Mouse (Mus musculus) CD4-positive helper T cell, adult 2 months (primary cell): ENCODE data around the gene Gpc6.

Source experiments
- DNase-seq: peaks from one replicate; pipeline ENCODE4 v3.0.0-alpha.2; 2012; ENCODE audit warnings: low read depth, missing footprints, low spot score

Gpc6 gene

GRCm38 (mm10) chr14:117849591-117850505 lies 924.7 kb downstream of the Gpc6 start:
- DNase-seq = no peak

DNA sequence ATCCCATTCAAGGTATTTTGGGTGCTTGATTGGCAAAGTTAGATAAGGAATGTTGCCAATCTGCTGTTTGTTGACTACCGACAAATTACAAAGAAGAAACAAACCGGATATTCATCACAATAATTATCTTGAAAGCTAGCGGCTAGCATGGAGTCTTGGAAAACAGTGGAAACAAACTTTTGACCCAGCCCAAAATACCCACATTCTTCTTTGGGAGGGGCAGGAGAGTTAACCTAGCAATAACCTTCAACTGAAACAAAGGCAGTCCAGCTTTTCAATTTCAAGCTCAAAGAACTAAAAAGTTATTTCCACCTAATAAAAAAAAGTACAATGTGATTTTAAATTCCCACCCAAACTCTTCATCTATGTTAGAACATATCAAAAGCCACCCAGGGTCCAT lies 927.2 kb downstream of the Gpc6 start:
- no peak for DNase-seq

GRCm38 (mm10) chr14:117852842-117853241 lies 927.7 kb downstream of the Gpc6 start:
- DNase-seq = no peak

GRCm38 (mm10) chr14:117854498-117854897 lies 929.4 kb downstream of the Gpc6 start:
- no peak for DNase-seq

GRCm38 (mm10) chr14:117871268-117871667 lies 946.2 kb downstream of the Gpc6 start:
- DNase-seq = no peak

GRCm38 (mm10) chr14:117879313-117879712 lies 954.2 kb downstream of the Gpc6 start:
- no peak for DNase-seq

DNA sequence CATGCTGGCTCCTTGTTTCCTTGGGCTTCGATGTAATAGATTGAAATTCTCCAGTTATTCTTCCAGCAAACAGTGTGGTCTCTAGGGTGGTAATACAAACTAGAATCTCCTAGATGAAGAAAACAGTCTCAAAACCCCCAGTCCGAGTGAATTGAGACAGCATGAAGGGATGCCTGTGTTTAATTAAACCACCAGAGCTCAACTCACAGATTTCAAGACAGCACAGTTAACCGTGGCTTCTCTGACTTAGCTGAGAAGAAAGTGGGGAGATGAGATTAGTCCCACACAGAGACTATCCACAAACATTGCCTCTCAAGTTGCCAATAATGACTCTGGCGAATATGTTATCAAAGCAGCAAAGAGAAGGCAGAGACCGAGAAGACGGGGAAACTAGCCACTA lies 956.0 kb downstream of the Gpc6 start:
- DNase-seq = no peak

DNA sequence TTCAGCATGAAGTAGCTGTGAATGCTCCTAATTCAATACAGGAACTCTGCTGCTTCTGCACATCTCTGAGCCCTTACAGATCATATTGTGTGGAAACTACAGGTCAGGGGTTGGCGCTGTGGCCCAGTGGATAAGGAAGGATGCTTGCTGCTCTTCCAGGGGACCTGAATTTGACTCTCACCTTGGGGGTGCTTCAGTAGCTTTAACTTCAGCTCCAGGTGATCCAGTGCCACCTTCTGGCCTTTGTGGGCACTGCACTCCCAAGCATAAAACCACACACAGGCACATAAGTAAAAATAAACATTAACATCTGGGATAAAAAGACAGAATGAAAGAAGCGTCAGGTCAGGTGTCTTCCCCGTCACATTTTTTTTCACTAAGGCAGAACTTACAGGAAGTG lies 957.1 kb downstream of the Gpc6 start:
- no peak for DNase-seq

GRCm38 (mm10) chr14:117889653-117890052 lies 964.5 kb downstream of the Gpc6 start:
- no peak for DNase-seq

GRCm38 (mm10) chr14:117891426-117891825 lies 966.3 kb downstream of the Gpc6 start:
- no peak for DNase-seq

DNA sequence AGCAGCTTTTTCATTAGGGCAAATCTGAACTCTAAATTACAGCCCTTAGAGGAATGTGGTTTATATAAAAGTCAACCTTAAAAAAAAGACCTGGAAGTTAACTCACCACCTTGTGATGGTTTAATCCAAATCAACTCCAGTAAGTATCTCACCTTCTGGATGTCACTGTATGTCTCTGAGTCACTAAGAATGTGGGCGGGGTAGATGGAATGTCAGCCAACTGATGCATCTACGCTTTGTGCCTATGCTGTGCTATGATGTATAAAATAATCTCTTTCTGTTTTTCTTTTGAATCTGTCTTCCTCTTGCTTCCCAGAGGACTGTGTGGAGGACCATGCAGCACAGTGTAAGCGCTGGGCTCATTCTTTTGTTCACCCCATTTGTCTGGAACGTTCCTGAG lies 966.9 kb downstream of the Gpc6 start:
- DNase-seq = no peak

GRCm38 (mm10) chr14:117894869-117895538 lies 969.9 kb downstream of the Gpc6 start:
- DNase-seq = no peak

DNA sequence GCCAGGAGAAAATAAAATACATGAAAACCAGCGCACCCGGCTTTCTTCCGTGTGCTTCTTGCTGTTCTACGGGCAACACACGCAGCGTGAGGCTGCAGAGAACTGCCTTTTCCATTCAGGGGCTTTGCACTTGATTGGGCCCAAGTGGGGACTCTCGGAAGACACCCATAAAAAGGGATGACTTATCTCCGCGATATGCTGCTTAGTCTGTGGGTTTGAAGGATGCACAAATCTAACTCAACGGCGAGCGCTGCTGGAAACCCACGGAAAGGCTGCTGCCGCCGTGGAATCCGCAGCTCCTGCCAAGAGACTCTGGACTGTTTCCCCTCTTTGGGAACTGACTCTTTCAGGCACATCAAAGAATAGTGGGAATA lies 970.4 kb downstream of the Gpc6 start:
- DNase-seq = no peak

- no peak for DNase-seq
Observed at GRCm38 (mm10) chr14:117904300-117904699, 979.2 kb downstream of the Gpc6 start.

DNA sequence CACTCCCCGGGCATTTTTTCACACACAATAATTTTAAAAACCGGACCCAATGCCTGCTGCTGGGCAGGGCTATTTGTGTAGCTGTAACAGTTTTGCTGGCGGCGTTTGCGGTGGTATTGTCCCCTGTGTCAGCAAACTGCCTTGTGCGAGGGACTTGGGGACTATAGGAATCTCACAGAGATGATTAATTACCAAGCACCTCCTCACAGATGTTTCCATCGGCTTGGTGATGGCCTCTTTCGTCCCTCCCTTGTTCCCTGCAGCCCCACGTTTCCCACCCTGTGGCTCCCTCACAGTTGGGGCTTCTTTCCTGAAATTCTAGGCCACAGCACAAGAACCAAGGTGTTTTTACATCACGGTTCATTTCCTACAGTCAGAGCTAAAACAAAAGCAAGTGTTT lies 980.6 kb downstream of the Gpc6 start:
- DNase-seq = no peak

- no peak for DNase-seq
Observed at GRCm38 (mm10) chr14:117906361-117906760, 981.2 kb downstream of the Gpc6 start.

- no peak for DNase-seq
Observed at GRCm38 (mm10) chr14:117908231-117908920, 983.3 kb downstream of the Gpc6 start.

- no peak for DNase-seq
Observed at GRCm38 (mm10) chr14:117909046-117909445, 983.9 kb downstream of the Gpc6 start.

DNA sequence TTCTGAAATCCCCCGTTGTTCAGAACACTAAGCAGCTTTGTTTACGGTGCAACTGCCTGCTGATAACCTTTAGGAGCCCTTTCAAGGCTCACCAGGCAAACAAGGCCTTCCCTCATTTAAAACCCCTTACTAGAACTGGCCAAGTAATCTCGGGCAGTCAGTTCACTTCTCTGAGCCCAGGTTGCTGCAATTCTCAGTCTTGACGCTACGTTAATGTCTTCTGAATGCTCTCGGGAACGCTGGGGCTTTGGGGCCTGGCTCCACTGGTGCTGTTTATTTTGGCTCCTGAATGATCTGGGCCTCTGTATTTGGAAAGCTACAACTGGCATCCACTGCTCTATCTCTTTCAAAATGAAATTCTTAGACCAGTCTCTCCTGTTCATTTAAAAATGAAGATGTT lies 985.2 kb downstream of the Gpc6 start:
- DNase-seq = no peak

GRCm38 (mm10) chr14:117912624-117913270 lies 987.6 kb downstream of the Gpc6 start:
- DNase-seq = no peak

DNA sequence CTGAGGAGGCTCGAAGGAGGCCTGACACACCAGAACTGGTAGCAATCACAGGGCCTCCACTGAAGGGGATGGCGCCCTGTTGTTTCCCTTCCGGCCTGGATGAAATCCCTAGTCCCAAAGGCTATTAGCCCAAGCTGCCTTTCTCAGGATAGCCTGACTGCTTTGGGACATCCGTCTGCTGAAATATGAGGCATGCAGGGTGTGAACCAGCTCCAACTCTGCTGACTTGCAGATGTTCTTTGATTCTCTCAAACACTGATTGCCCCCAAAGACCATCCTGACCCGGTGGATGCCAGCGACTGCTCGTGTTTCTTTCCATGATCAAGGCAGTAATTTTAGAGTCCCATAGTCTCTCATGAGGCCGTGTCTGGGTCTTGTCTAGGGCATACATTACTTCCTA lies 991.5 kb downstream of the Gpc6 start:
- DNase-seq = no peak

- DNase-seq = no peak
Observed at GRCm38 (mm10) chr14:117918724-117919123, 993.6 kb downstream of the Gpc6 start.
